Mouse (Mus musculus): Measurements from ENCODE around the gene Olfr896-ps1. TPM values are rescaled to one million over a fixed set of nuclear protein-coding genes. Genes with fewer than 3 reads are reported as not detected.

Gene Olfr896-ps1
- polyA plus RNA-seq (2015; fragmentation: Nextera tagmentation; extraction: Ambion mirVana), result not detected in 2 replicates

DNA sequence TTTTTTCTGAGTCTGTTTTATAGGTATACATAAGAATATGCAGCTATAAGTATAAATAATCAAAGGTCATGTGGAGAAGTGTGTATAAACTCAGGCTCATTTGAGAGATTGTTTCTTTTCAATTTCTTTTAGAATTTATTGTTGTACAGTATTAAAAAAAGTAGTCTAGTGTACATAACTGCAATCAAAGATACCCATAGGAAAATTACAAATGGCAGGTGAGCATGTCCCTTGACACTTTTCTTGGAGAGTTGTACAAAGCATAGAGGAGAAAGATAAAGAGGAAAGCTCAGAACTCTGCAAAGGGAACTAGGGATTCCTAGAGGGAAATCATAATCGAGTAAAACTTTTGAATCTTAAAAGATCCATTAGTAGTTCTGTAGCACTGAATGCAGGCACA is at the start of gene Olfr896-ps1:
Gene Olfr896-ps1 (plus strand): TSS at position 301 of the 400 bp plus-strand sequence.
- H3K36me3 ChIP-seq (ENCODE audit: control insufficient read depth, insufficient read depth), result no peaks in the 10 kb centered on the region
- ATAC-seq (replicated peaks; ENCODE audit: extremely low read depth, insufficient read depth, low FRiP score), result no peak
- 74% methylated on average over 1 of the region's 1 CpGs for WGBS
- H3K27me3 ChIP-seq (ENCODE audit: control insufficient read depth, insufficient read depth, low read length), result no peaks in the 10 kb centered on the region
- H3K4me2 ChIP-seq (ENCODE audit: low read depth, low read length), result no peak within 1 kb of the TSS
- no peak within 1 kb of the TSS for H3K9ac ChIP-seq (ENCODE audit: low read length)
- no peak within 1 kb of the TSS for H3K27ac ChIP-seq (ENCODE audit: low read length)
- H3K4me3 ChIP-seq (ENCODE audit: low read length), result no peak within 1 kb of the TSS
- H3K9me3 ChIP-seq (replicated peaks; ENCODE audit: control insufficient read depth, low read length), result no peaks in the 10 kb centered on the region
- no peaks in the 10 kb centered on the region for H3K4me1 ChIP-seq (ENCODE audit: control insufficient read depth, insufficient read depth, low read length)

DNA sequence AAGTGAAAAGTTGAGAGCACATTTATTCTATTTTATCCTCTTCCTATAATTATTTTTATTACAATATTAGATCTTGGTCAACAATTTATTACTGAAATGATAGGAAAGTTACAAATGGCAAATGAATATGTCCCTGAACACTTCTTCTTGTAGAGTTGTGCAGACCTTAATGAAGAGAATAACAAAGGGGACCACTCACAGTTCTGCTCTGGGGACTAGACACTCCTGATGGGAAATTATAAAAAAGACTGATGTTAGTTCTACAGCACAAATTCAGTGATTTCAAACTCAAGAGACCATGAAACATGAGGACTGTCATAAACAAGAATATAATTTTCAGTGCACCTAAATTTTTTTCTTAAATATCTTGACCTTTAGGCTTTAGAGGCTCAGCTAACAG is 38.4 kb upstream of the Olfr896-ps1 start, which contains the start of gene Olfr143:
Gene Olfr143 (plus strand): TSS at position 301 of the 400 bp plus-strand sequence.
- Histone ChIP-seq H3K27me3 (ENCODE audit: control insufficient read depth, insufficient read depth, low read length) (no peaks in the 10 kb centered on the region), H3K9ac (ENCODE audit: low read length) (no peak within 1 kb of the TSS), H3K4me1 (ENCODE audit: control insufficient read depth, insufficient read depth, low read length) (no peaks in the 10 kb centered on the region), H3K27ac (ENCODE audit: low read length) (no peak within 1 kb of the TSS), H3K4me3 (ENCODE audit: low read length) (no peak within 1 kb of the TSS), H3K4me2 (ENCODE audit: low read depth, low read length) (no peak within 1 kb of the TSS), H3K9me3 (replicated peaks; ENCODE audit: control insufficient read depth, low read length) (no peaks in the 10 kb centered on the region), H3K36me3 (ENCODE audit: control insufficient read depth, insufficient read depth) (no peaks in the 10 kb centered on the region)
- ATAC-seq (replicated peaks; ENCODE audit: extremely low read depth, insufficient read depth, low FRiP score), result no peak

DNA sequence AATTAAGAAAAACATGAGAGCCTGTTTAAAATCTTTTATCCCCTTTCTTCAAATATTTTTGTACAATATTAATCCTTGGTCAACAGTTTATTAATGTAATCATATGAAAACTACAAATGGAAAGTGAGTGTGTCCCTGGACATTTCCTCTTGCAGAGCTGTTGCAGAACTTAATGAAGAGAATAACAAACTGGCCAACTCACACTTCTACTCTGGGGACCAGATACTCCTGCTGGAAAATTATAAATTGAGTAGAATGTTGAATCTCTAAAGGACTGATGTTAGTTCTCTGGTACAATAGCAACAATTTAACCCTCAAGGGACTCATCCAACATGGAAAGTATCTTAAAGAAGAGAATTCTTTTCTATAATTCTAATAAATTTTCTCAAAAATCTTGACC is 23.4 kb upstream of the Olfr896-ps1 start, which contains the start of gene Olfr895:
Gene Olfr895 (plus strand): TSS at position 301 of the 400 bp plus-strand sequence.
- H3K4me1 ChIP-seq (ENCODE audit: control insufficient read depth, insufficient read depth, low read length), result no peaks in the 10 kb centered on the region
- no peaks in the 10 kb centered on the region for H3K36me3 ChIP-seq (ENCODE audit: control insufficient read depth, insufficient read depth)
- no peak within 1 kb of the TSS for H3K4me2 ChIP-seq (ENCODE audit: low read depth, low read length)
- H3K27ac ChIP-seq (ENCODE audit: low read length), result no peak within 1 kb of the TSS
- no peak within 1 kb of the TSS for H3K9ac ChIP-seq (ENCODE audit: low read length)
- no peaks in the 10 kb centered on the region for H3K27me3 ChIP-seq (ENCODE audit: control insufficient read depth, insufficient read depth, low read length)
- H3K4me3 ChIP-seq (ENCODE audit: low read length), result no peak within 1 kb of the TSS
- H3K9me3 ChIP-seq (replicated peaks; ENCODE audit: control insufficient read depth, low read length), result no peaks in the 10 kb centered on the region
- ATAC-seq (replicated peaks; ENCODE audit: extremely low read depth, insufficient read depth, low FRiP score), result no peak

DNA sequence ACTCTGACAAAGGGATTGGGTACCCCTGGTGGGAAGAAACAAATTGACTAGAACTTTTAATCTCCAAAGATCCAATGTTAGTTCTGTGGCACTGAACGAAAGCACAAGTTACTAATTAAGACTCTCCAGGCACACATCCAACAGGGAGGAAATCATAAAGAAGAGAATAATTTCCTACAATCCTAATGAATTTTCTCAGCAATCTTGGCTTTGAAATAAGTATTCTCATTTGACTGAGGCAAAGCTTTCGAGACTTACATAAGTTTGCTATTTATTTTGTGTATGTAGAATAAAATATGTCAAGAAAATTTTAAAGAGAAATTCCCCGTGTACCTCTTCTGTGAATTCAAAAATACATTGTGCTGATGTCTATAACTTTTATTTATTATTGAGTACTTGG is 37.9 kb downstream of the Olfr896-ps1 start, which contains the start of gene Olfr25:
Gene Olfr25 (plus strand): TSS at position 301 of the 400 bp plus-strand sequence.
- Histone ChIP-seq H3K4me2 (ENCODE audit: low read depth, low read length) (no peak within 1 kb of the TSS), H3K27ac (ENCODE audit: low read length) (no peak within 1 kb of the TSS), H3K4me1 (ENCODE audit: control insufficient read depth, insufficient read depth, low read length) (no peaks in the 10 kb centered on the region), H3K36me3 (ENCODE audit: control insufficient read depth, insufficient read depth) (no peaks in the 10 kb centered on the region), H3K9me3 (replicated peaks; ENCODE audit: control insufficient read depth, low read length) (no peaks in the 10 kb centered on the region), H3K9ac (ENCODE audit: low read length) (no peak within 1 kb of the TSS), H3K4me3 (ENCODE audit: low read length) (no peak within 1 kb of the TSS), H3K27me3 (ENCODE audit: control insufficient read depth, insufficient read depth, low read length) (no peaks in the 10 kb centered on the region)
- no peak for ATAC-seq (replicated peaks; ENCODE audit: extremely low read depth, insufficient read depth, low FRiP score)
- 72% methylated on average over 3 of the region's 3 CpGs for WGBS

Other genes starting within 250 kb of the Olfr896-ps1 start
- not detected in 2 replicates for gene Olfr884, start 244.6 kb upstream of the Olfr896-ps1 start, polyA plus RNA-seq (2015; fragmentation: Nextera tagmentation; extraction: Ambion mirVana)
- gene Olfr885, start 229.8 kb upstream of the Olfr896-ps1 start, polyA plus RNA-seq (2015; fragmentation: Nextera tagmentation; extraction: Ambion mirVana), result not detected in 2 replicates
- not detected in 2 replicates for gene Olfr887, start 207.0 kb upstream of the Olfr896-ps1 start, polyA plus RNA-seq (2015; fragmentation: Nextera tagmentation; extraction: Ambion mirVana)
- not detected in 2 replicates for gene Olfr888, start 183.0 kb upstream of the Olfr896-ps1 start, polyA plus RNA-seq (2015; fragmentation: Nextera tagmentation; extraction: Ambion mirVana)
- gene Olfr889, start 175.9 kb upstream of the Olfr896-ps1 start, polyA plus RNA-seq (2015; fragmentation: Nextera tagmentation; extraction: Ambion mirVana), result 0.02 and 0.04 TPM in 2 replicates
- not detected in 2 replicates for gene Olfr890, start 148.6 kb upstream of the Olfr896-ps1 start, polyA plus RNA-seq (2015; fragmentation: Nextera tagmentation; extraction: Ambion mirVana)
- gene Olfr891, start 110.3 kb upstream of the Olfr896-ps1 start, polyA plus RNA-seq (2015; fragmentation: Nextera tagmentation; extraction: Ambion mirVana), result not detected in 2 replicates
- gene Olfr893, start 82.7 kb upstream of the Olfr896-ps1 start, polyA plus RNA-seq (2015; fragmentation: Nextera tagmentation; extraction: Ambion mirVana), result not detected in 2 replicates
- gene Olfr894, start 73.1 kb upstream of the Olfr896-ps1 start, polyA plus RNA-seq (2015; fragmentation: Nextera tagmentation; extraction: Ambion mirVana), result not detected in 2 replicates
- not detected in 2 replicates for gene Olfr143, start 38.3 kb upstream of the Olfr896-ps1 start, polyA plus RNA-seq (2015; fragmentation: Nextera tagmentation; extraction: Ambion mirVana)
- gene Olfr895, start 23.3 kb upstream of the Olfr896-ps1 start, polyA plus RNA-seq (2015; fragmentation: Nextera tagmentation; extraction: Ambion mirVana), result not detected in 2 replicates
- not detected in 2 replicates for gene Olfr25, start 38.0 kb downstream of the Olfr896-ps1 start, polyA plus RNA-seq (2015; fragmentation: Nextera tagmentation; extraction: Ambion mirVana)
- not detected in 2 replicates for gene Olfr898, start 57.3 kb downstream of the Olfr896-ps1 start, polyA plus RNA-seq (2015; fragmentation: Nextera tagmentation; extraction: Ambion mirVana)
- gene Olfr250, start 75.8 kb downstream of the Olfr896-ps1 start, polyA plus RNA-seq (2015; fragmentation: Nextera tagmentation; extraction: Ambion mirVana), result not detected in 2 replicates
- gene Olfr251, start 86.0 kb downstream of the Olfr896-ps1 start, polyA plus RNA-seq (2015; fragmentation: Nextera tagmentation; extraction: Ambion mirVana), result not detected in 2 replicates
- not detected in 2 replicates for gene Olfr147, start 110.6 kb downstream of the Olfr896-ps1 start, polyA plus RNA-seq (2015; fragmentation: Nextera tagmentation; extraction: Ambion mirVana)
- gene Olfr901, start 138.3 kb downstream of the Olfr896-ps1 start, polyA plus RNA-seq (2015; fragmentation: Nextera tagmentation; extraction: Ambion mirVana), result not detected in 2 replicates
- gene Olfr902, start 156.5 kb downstream of the Olfr896-ps1 start, polyA plus RNA-seq (2015; fragmentation: Nextera tagmentation; extraction: Ambion mirVana), result not detected in 2 replicates
- not detected in 2 replicates for gene Olfr904, start 172.0 kb downstream of the Olfr896-ps1 start, polyA plus RNA-seq (2015; fragmentation: Nextera tagmentation; extraction: Ambion mirVana)
- not detected in 2 replicates for gene Olfr905, start 180.0 kb downstream of the Olfr896-ps1 start, polyA plus RNA-seq (2015; fragmentation: Nextera tagmentation; extraction: Ambion mirVana)
- gene Olfr906, start 196.0 kb downstream of the Olfr896-ps1 start, polyA plus RNA-seq (2015; fragmentation: Nextera tagmentation; extraction: Ambion mirVana), result not detected in 2 replicates
- gene Olfr907, start 204.7 kb downstream of the Olfr896-ps1 start, polyA plus RNA-seq (2015; fragmentation: Nextera tagmentation; extraction: Ambion mirVana), result not detected in 2 replicates
- gene Olfr911-ps1, start 230.5 kb downstream of the Olfr896-ps1 start, polyA plus RNA-seq (2015; fragmentation: Nextera tagmentation; extraction: Ambion mirVana), result not detected in 2 replicates
- not detected in 2 replicates for gene Olfr910, start 246.7 kb downstream of the Olfr896-ps1 start, polyA plus RNA-seq (2015; fragmentation: Nextera tagmentation; extraction: Ambion mirVana)